Mouse (Mus musculus): ENCODE measurements around the gene Tlr9.

DNA sequence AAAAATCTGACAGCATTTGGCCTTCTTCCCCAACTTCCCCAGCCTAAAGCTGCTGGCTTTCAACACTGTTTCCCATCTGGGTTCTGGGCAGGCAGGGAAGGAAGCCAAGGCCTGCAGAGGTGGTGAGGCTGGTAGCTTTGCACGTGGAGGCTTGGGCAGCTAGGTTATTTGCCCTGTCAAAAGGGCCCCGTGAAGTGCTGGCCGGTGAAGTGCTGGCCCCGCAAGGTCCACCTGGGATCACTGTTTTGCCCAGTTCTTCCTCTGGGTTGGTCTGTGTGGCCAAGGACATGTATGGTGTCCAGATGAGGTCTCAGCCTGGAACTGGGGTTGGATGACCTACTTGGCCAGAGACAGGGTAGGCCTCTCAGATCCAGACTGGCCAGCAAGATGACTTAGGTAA is 12.4 kb upstream of the Tlr9 start:
- no peak for TF ChIP-seq CTCF (IDR thresholded peaks at IDR 0.05; ENCODE audit: low read depth)
- TF ChIP-seq EP300 (optimal IDR thresholded peaks at IDR 0.05) = no peak

Measured in stomach, postnatal 0 days (tissue).